Mouse (Mus musculus): ENCODE results near the gene Wdr43. TPM values are rescaled to one million over a fixed set of nuclear protein-coding genes. Genes with fewer than 3 reads are reported as not detected.

The Wdr43 gene
- polyA plus RNA-seq, 1 experiment from 2014 or later, result 39.7 TPM

DNA sequence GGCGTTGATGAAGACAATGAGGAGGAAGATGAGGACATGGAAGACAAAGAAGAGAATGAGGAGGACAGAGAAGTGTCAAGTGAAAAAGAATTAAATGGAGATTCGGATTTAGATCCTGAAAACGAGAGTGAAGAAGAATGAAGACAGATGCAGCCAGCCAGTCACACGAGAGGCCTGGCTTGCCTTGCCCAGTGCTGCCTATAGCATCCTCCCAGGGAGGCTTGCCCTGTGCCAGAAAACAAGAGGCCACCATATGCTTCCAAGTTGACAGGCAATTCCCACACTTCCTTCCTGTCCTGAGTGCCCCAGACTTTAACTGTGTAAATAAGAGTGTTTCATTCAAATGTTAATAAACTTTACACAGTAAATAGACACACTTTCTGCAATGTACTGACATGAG lies 41.8 kb downstream of the Wdr43 start:
- no peaks in the 10 kb centered on the region for H3K9me3 ChIP-seq (ENCODE audit: control insufficient read depth, low read length)
- H3K27me3 ChIP-seq (replicated peaks; ENCODE audit: control insufficient read depth, insufficient read depth, low read length), result no peaks in the 10 kb centered on the region
- H3K27ac ChIP-seq (ENCODE audit: low read depth, low read length), result no peak overlapping the region
- H3K36me3 ChIP-seq (ENCODE audit: control insufficient read depth, insufficient read depth, low read length), result peaks cover 8% of the 10 kb centered on the region
- no peaks in the 10 kb centered on the region for H3K4me1 ChIP-seq (ENCODE audit: control insufficient read depth, insufficient read depth, low read depth, low read length)
- no peak for ATAC-seq
- H3K4me3 ChIP-seq (ENCODE audit: low read length), result no peak overlapping the region
- H3K4me2 ChIP-seq (ENCODE audit: low read length), result no peak overlapping the region
- no peak overlapping the region for H3K9ac ChIP-seq (ENCODE audit: low read depth, low read length)
- WGBS, result 73% methylated on average over 4 of the region's 4 CpGs

GRCm38 (mm10) chr17:71658666-71659065 lies 43.0 kb downstream of the Wdr43 start:
- H3K9me3 ChIP-seq (ENCODE audit: control insufficient read depth, low read length), result no peaks in the 10 kb centered on the region
- H3K36me3 ChIP-seq (ENCODE audit: control insufficient read depth, insufficient read depth, low read length), result peaks cover 3% of the 10 kb centered on the region
- 87% methylated on average over 10 of the region's 10 CpGs for WGBS

GRCm38 (mm10) chr17:71660390-71660789 lies 44.7 kb downstream of the Wdr43 start:
- WGBS, result 57% methylated on average over 1 of the region's 1 CpGs
- Histone ChIP-seq H3K27ac (ENCODE audit: low read depth, low read length) (no peak overlapping the region), H3K4me2 (ENCODE audit: low read length) (no peak overlapping the region), H3K4me1 (ENCODE audit: control insufficient read depth, insufficient read depth, low read depth, low read length) (no peaks in the 10 kb centered on the region), H3K9me3 (ENCODE audit: control insufficient read depth, low read length) (no peaks in the 10 kb centered on the region), H3K9ac (ENCODE audit: low read depth, low read length) (no peak overlapping the region), H3K36me3 (ENCODE audit: control insufficient read depth, insufficient read depth, low read length) (peaks cover 3% of the 10 kb centered on the region), H3K4me3 (ENCODE audit: low read length) (no peak overlapping the region), H3K27me3 (replicated peaks; ENCODE audit: control insufficient read depth, insufficient read depth, low read length) (no peaks in the 10 kb centered on the region)
- no peak for ATAC-seq

More at GRCm38 (mm10) chr17:71658666-71659065, 43.0 kb downstream of the Wdr43 start:
- Histone ChIP-seq H3K9ac (ENCODE audit: low read depth, low read length) (no peak overlapping the region), H3K27me3 (replicated peaks; ENCODE audit: control insufficient read depth, insufficient read depth, low read length) (no peaks in the 10 kb centered on the region), H3K27ac (ENCODE audit: low read depth, low read length) (no peak overlapping the region), H3K4me3 (ENCODE audit: low read length) (no peak overlapping the region), H3K4me2 (ENCODE audit: low read length) (no peak overlapping the region), H3K4me1 (ENCODE audit: control insufficient read depth, insufficient read depth, low read depth, low read length) (no peaks in the 10 kb centered on the region)
- ATAC-seq, result no peak

DNA sequence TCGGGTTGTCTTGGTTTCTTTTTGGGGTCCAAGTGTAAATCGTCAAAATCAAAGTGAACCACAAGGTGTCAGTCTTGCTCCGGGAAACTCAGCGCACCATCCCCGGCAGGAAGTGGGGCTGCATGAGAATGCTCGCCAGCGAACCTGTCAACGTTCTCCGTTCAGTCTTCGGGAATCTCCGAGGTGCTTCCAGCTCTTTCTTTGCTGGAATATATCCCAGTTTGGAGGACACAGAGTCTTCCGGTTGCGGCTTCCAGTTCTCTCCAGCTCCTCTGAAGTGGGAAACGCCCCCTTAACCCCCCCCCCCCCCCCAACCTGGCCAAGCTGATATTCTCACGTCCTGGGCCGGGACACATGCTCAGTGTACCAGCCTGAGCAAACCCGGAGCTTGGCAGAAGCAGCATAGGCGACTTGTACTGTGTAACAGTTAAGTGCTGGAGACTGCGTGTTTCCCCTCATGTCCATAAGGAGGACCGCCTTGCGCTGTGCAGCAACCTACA lies 47.1 kb downstream of the Wdr43 start:
- Histone ChIP-seq H3K36me3 (ENCODE audit: control insufficient read depth, insufficient read depth, low read length) (peaks cover 3% of the 10 kb centered on the region), H3K9ac (ENCODE audit: low read depth, low read length) (peak overlapping the region; percentile 36), H3K4me3 (ENCODE audit: low read length) (peak overlapping the region; percentile 25), H3K4me1 (ENCODE audit: control insufficient read depth, insufficient read depth, low read depth, low read length) (no peaks in the 10 kb centered on the region), H3K27me3 (replicated peaks; ENCODE audit: control insufficient read depth, insufficient read depth, low read length) (no peaks in the 10 kb centered on the region), H3K4me2 (ENCODE audit: low read length) (peak overlapping the region; percentile 60), H3K9me3 (ENCODE audit: control insufficient read depth, low read length) (no peaks in the 10 kb centered on the region), H3K27ac (ENCODE audit: low read depth, low read length) (no peak overlapping the region)
- ATAC-seq, result peak; percentile 94
- WGBS, result 10% methylated on average over 21 of the region's 21 CpGs

DNA sequence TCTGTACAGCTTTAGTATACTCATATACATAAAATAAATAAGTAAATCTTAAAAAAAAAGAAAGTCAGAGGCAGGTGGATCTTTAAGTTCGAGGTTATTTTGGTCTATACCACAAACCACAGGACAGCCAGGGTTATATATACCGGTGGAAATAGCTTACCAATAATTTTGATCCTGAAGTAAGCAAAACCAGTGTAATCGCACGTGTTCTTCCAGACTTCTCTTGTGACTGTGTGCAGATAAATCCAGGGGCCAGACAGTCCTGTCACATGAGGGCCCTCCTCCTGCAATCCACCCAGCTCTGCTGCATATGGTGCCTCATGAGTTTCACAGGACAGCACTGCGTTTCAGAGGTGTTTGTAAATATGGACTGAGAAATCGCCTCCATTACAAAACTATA lies 47.8 kb downstream of the Wdr43 start:
- Histone ChIP-seq H3K36me3 (ENCODE audit: control insufficient read depth, insufficient read depth, low read length) (peaks cover 3% of the 10 kb centered on the region), H3K9ac (ENCODE audit: low read depth, low read length) (no peak overlapping the region), H3K27ac (ENCODE audit: low read depth, low read length) (no peak overlapping the region), H3K4me2 (ENCODE audit: low read length) (no peak overlapping the region), H3K4me1 (ENCODE audit: control insufficient read depth, insufficient read depth, low read depth, low read length) (no peaks in the 10 kb centered on the region), H3K4me3 (ENCODE audit: low read length) (no peak overlapping the region), H3K27me3 (replicated peaks; ENCODE audit: control insufficient read depth, insufficient read depth, low read length) (no peaks in the 10 kb centered on the region), H3K9me3 (ENCODE audit: control insufficient read depth, low read length) (no peaks in the 10 kb centered on the region)
- 88% methylated on average over 6 of the region's 6 CpGs for WGBS
- ATAC-seq, result no peak

DNA sequence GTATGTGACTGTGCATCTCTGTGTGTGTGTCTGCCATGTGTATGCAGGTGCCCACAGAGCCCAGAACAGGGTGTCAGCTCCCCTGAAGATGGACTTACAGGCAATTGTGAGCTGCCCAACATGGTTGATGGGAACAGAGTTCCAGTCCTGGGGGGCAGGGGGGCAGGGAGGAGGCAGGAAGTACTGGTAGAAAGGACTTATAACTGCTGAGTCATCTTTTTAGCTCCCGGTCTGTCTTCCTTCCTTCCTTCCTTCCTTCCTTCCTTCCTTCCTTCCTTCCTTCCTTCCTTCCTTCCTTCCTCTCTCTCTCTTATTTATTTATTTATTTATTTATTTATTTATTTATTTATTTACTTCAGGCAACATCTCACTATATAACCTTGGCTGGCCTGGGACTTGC lies 48.5 kb downstream of the Wdr43 start:
- WGBS, result 86% methylated on average over 1 of the region's 1 CpGs
- H3K36me3 ChIP-seq (ENCODE audit: control insufficient read depth, insufficient read depth, low read length), result no peaks in the 10 kb centered on the region
- H3K9me3 ChIP-seq (ENCODE audit: control insufficient read depth, low read length), result no peaks in the 10 kb centered on the region
- no peak overlapping the region for H3K27ac ChIP-seq (ENCODE audit: low read depth, low read length)
- no peak overlapping the region for H3K9ac ChIP-seq (ENCODE audit: low read depth, low read length)
- no peak for ATAC-seq
- no peaks in the 10 kb centered on the region for H3K27me3 ChIP-seq (replicated peaks; ENCODE audit: control insufficient read depth, insufficient read depth, low read length)
- H3K4me1 ChIP-seq (ENCODE audit: control insufficient read depth, insufficient read depth, low read depth, low read length), result no peaks in the 10 kb centered on the region
- H3K4me2 ChIP-seq (ENCODE audit: low read length), result no peak overlapping the region
- no peak overlapping the region for H3K4me3 ChIP-seq (ENCODE audit: low read length)

DNA sequence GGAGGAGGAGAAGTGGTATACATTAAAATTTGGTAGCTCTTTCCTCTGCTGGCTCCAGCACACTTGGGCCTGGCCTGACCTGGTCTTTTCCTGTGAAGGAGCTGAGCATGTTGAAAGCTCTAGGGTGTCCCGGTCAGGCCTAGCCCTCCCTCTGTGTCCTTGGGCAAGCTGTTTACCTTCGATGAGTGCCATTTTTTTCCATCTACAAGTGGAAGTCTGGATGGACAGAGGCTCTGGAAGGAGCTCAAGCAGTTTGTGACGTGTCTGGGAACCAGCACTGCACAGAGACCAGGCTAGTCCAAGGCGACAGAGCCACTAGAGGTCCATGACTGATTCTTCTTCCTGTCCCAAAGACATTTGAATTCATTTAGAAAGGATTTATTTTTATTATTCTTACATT lies 49.5 kb downstream of the Wdr43 start:
- ATAC-seq, result no peak
- Histone ChIP-seq H3K36me3 (ENCODE audit: control insufficient read depth, insufficient read depth, low read length) (no peaks in the 10 kb centered on the region), H3K4me2 (ENCODE audit: low read length) (no peak overlapping the region), H3K27me3 (replicated peaks; ENCODE audit: control insufficient read depth, insufficient read depth, low read length) (no peaks in the 10 kb centered on the region), H3K4me3 (ENCODE audit: low read length) (no peak overlapping the region), H3K9me3 (ENCODE audit: control insufficient read depth, low read length) (no peaks in the 10 kb centered on the region), H3K4me1 (ENCODE audit: control insufficient read depth, insufficient read depth, low read depth, low read length) (no peaks in the 10 kb centered on the region), H3K9ac (ENCODE audit: low read depth, low read length) (no peak overlapping the region), H3K27ac (ENCODE audit: low read depth, low read length) (no peak overlapping the region)
- 91% methylated on average over 4 of the region's 4 CpGs for whole genome bisulfite sequencing

DNA sequence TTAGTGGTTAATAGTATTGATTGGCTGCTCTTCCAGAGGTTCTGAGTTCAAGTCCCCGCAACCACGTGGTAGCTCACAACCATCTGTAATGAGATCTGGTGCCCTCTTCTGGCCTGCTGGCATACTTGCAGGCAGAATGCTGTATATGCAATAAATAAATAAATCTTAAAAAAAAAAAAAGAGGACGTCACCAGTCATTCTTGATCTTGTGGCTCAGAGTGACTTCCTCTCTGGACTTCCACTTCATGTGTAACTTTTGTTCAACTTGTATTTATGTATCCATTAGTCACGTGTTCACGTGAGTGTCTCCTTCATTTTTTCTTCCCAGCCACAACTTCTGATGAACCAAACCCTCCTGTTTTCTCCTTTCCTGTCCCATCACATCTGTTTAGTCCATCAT lies 53.8 kb downstream of the Wdr43 start:
- no peak overlapping the region for H3K9ac ChIP-seq (ENCODE audit: low read depth, low read length)
- WGBS, result 83% methylated on average over 5 of the region's 5 CpGs
- ATAC-seq, result no peak

DNA sequence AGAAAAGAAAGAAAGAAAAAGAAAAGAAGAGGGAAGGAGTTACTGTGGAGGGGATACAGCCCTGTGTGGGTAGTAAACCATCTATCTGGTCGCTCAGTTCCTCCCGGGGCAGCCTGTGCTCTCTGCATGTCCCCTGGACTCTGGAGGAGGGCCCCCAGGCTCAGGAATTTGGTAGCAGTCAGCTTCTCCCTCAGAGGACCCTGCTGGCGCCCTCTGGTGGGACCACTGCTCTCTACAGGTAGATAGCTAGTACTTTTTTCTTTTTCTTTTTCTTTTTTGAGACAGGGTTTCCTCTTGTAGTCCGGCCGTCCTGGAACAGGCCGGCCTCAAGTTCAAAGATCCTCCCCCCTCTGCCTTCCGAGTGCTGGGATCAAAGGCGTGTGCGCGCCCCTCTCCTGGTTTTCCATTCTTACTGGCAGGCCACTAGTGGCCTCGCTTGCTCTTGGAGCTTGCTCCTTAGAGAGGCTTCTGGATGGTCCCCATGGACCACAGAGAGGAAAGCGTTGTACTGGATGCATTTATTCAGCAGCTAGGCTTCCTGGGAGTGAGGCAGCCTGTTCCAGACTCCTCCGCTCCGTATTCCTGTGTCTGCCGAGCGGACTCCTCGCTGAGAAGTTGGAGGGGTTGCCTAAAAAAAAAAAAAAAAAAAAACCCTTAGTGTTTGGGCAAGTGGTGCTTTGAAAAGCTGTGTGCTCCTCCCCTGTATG lies 56.3 kb downstream of the Wdr43 start:
- Histone ChIP-seq H3K27me3 (replicated peaks; ENCODE audit: control insufficient read depth, insufficient read depth, low read length) (no peaks in the 10 kb centered on the region), H3K4me1 (ENCODE audit: control insufficient read depth, insufficient read depth, low read depth, low read length) (peaks cover 10% of the 10 kb centered on the region), H3K4me2 (ENCODE audit: low read length) (no peak overlapping the region), H3K27ac (ENCODE audit: low read depth, low read length) (no peak overlapping the region), H3K9me3 (ENCODE audit: control insufficient read depth, low read length) (no peaks in the 10 kb centered on the region), H3K4me3 (ENCODE audit: low read length) (no peak overlapping the region), H3K36me3 (ENCODE audit: control insufficient read depth, insufficient read depth, low read length) (no peaks in the 10 kb centered on the region), H3K9ac (ENCODE audit: low read depth, low read length) (no peak overlapping the region)
- 55% methylated on average over 17 of the region's 17 CpGs for WGBS
- no peak for ATAC-seq

More for the DNA sequence above, 53.8 kb downstream of the Wdr43 start:
- peaks cover 10% of the 10 kb centered on the region for H3K4me1 ChIP-seq (ENCODE audit: control insufficient read depth, insufficient read depth, low read depth, low read length)
- H3K4me2 ChIP-seq (ENCODE audit: low read length), result no peak overlapping the region
- no peaks in the 10 kb centered on the region for H3K27me3 ChIP-seq (replicated peaks; ENCODE audit: control insufficient read depth, insufficient read depth, low read length)
- H3K9me3 ChIP-seq (ENCODE audit: control insufficient read depth, low read length), result no peaks in the 10 kb centered on the region
- H3K36me3 ChIP-seq (ENCODE audit: control insufficient read depth, insufficient read depth, low read length), result no peaks in the 10 kb centered on the region
- no peak overlapping the region for H3K4me3 ChIP-seq (ENCODE audit: low read length)
- no peak overlapping the region for H3K27ac ChIP-seq (ENCODE audit: low read depth, low read length)

All from hindbrain, embryonic 16.5 days (tissue).